Mouse (Mus musculus) midbrain, embryonic 14.5 days (tissue): ENCODE data around the gene Heatr6. TPM values are rescaled to one million over a fixed set of nuclear protein-coding genes. Genes with fewer than 3 reads are reported as not detected.

Experiments
- ATAC-seq: fragments of 200-750 bp; cut with Nextera tagmentation; 2 replicates; pipeline ENCODE4 v1.8.0; 2017; ENCODE audit warnings: moderate number of reproducible peaks, moderate library complexity; ENCODE audit not compliant: low FRiP score, low TSS enrichment
- DNase-seq: peaks from one replicate; pipeline ENCODE4 v3.0.0-alpha.2; 2015
- H3K27ac ChIP-seq: fragments of 300-500 bp; sonication (generic); replicated peaks from 2 replicates; pipeline ENCODE4 v1.5.1; 2014; ENCODE audit warnings: mild to moderate bottlenecking, low read depth, low read length, moderate library complexity
- H3K27me3 ChIP-seq: fragments of 300-500 bp; sonication (generic); 2 replicates; pipeline ENCODE4 v1.6.1; 2014; ENCODE audit warnings: low read length, control low read depth, mixed read lengths; ENCODE audit not compliant: control insufficient read depth, insufficient read depth
- H3K36me3 ChIP-seq: fragments of 300-500 bp; sonication (generic); 2 replicates; pipeline ENCODE4 v1.6.1; 2014; ENCODE audit warnings: low read length, control low read depth; ENCODE audit not compliant: control insufficient read depth, insufficient read depth
- H3K4me1 ChIP-seq: fragments of 300-500 bp; sonication (generic); 2 replicates; pipeline ENCODE4 v1.6.1; 2014; ENCODE audit warnings: mild to moderate bottlenecking, antibody characterized with exemption, low read length, control low read depth; ENCODE audit not compliant: control insufficient read depth, insufficient read depth
- H3K4me2 ChIP-seq: fragments of 300-500 bp; sonication (generic); 2 replicates; pipeline ENCODE4 v1.6.1; 2014; ENCODE audit warnings: mild to moderate bottlenecking, low read length, moderate library complexity
- H3K4me3 ChIP-seq: fragments of 300-500 bp; sonication (generic); replicated peaks from 2 replicates; pipeline ENCODE4 v1.5.1; 2014; ENCODE audit warnings: low read depth, low read length
- H3K9ac ChIP-seq: fragments of 300-500 bp; sonication (generic); replicated peaks from 2 replicates; pipeline ENCODE4 v1.6.1; 2014; ENCODE audit warnings: mild to moderate bottlenecking, low read length, moderate library complexity
- H3K9me3 ChIP-seq: fragments of 300-500 bp; sonication (generic); 2 replicates; pipeline ENCODE4 v1.6.1; 2016; ENCODE audit warnings: low read length, control low read depth, mixed read lengths; ENCODE audit not compliant: control insufficient read depth
- WGBS: fragments of 180-500 bp; shearing (Covaris S2); extraction: QIAGEN DNeasy Blood & Tissue Kit; methylation state at CpG from one replicate; pipeline ENCODE4 v1.1.7; 2014; 5-methylcytosine and 5-hydroxymethylcytosine counted together
- polyA plus RNA-seq: library from polyadenylated mRNA; unstranded; fragments of >200 nt; fragmentation: Nextera tagmentation; extraction: Ambion mirVana; gene quantifications from 2 replicates; pipeline ENCODE4 v1.2.1, GENCODE M21; 2014

Heatr6 gene
- polyA plus RNA-seq, 1 experiment from 2014 or later, result 37.2 TPM

DNA sequence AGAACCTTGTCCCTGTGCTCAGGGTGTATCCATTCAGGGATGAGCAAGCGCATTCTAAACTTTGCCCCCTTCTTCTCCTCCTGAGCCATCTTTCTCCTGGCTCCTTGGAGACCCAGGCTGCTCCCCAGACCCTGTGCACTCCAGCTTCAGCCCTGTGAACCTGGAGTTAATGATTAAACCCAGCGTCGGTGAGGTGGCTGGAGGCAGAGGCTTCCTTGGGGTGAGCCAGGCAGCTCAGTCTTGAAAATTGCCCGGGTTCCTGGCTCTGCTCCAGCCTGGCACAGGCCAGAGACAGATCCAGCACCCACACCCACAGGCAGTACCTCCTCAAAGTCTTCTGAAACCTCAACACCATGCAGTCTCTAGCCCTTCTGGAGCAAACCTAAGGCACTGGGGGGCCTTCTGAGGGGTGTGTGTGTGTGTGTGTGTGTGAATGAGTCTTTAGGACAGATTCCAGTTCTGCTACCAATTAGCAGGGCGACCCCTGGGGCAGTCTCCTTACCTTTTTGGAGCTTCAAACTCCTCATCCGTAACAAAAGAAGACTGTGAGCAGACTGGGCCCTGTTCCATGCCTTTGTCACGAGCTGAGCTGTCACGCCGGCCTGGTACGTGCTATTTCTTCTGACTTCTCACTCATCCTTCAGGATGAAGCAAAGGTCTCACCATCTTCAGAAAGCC lies 66.4 kb downstream of the Heatr6 start:
- no peak for DNase-seq
- ATAC-seq, result no peak
- Histone ChIP-seq H3K4me1 (no peaks in the 10 kb centered on the region), H3K27ac (no peak overlapping the region), H3K4me2 (no peak overlapping the region), H3K4me3 (no peak overlapping the region), H3K27me3 (no peaks in the 10 kb centered on the region), H3K36me3 (no peaks in the 10 kb centered on the region), H3K9me3 (no peaks in the 10 kb centered on the region), H3K9ac (no peak overlapping the region)
- WGBS, result 57% methylated on average over 10 of the region's 10 CpGs

DNA sequence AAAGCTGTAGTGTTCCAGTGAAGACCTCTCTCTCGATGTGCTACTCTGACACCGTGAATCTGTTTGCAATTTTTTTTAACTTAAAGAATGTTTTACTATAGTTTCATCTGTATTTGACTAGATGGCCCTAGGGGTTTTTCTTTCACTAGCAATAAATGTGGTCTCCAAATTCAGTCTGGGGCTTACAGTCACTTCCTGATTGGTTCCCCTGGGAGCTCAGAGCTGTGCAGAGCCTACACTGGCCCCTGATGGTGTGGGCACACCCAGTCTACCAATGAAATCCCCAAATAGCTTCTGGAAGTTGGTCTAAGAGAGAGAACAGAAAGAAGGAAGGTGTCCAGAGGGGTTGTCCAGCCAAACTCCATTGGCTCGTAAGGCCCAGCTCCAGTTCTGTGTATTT lies 72.6 kb downstream of the Heatr6 start:
- H3K27ac ChIP-seq, result no peak overlapping the region
- H3K9me3 ChIP-seq, result no peaks in the 10 kb centered on the region
- no peak for DNase-seq
- no peaks in the 10 kb centered on the region for H3K36me3 ChIP-seq
- no peak overlapping the region for H3K4me3 ChIP-seq
- WGBS, result 93% methylated on average over 3 of the region's 3 CpGs
- no peak for ATAC-seq
- H3K9ac ChIP-seq, result no peak overlapping the region
- no peak overlapping the region for H3K4me2 ChIP-seq
- no peaks in the 10 kb centered on the region for H3K27me3 ChIP-seq
- H3K4me1 ChIP-seq, result no peaks in the 10 kb centered on the region

DNA sequence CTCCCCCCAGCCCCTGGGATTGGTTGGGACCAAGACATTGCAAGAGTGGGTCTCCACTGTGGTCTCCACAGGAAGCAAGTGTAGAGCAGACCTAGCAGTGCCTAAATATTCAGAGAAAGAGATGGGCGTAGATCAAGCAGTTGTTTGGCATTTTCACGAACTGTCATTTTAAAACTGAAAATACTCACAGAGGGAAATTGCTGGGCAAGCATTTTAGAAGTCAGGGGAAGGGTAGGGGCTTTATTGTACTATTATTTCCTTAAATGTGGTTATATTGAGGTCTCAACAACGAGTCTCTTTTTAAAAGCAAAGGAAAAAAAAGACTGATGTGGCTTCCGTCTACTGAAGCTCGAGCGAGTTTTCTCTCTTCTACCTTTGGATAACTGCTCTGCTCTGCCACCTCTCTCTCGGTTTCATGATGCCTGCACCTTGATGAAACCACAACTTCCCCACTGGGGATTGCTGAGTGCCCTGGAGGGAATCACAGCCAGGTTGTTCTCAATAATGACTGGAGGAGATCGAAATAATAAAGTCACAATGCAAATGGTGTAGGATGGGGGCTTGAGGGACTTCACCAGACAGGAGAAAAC lies 75.2 kb downstream of the Heatr6 start:
- DNase-seq, result no peak
- no peak overlapping the region for H3K4me3 ChIP-seq
- no peak overlapping the region for H3K27ac ChIP-seq
- no peaks in the 10 kb centered on the region for H3K4me1 ChIP-seq
- H3K36me3 ChIP-seq, result no peaks in the 10 kb centered on the region
- no peak overlapping the region for H3K4me2 ChIP-seq
- no peaks in the 10 kb centered on the region for H3K27me3 ChIP-seq
- H3K9me3 ChIP-seq, result no peaks in the 10 kb centered on the region
- no peak for ATAC-seq
- no peak overlapping the region for H3K9ac ChIP-seq
- WGBS, result 87% methylated on average over 8 of the region's 8 CpGs

DNA sequence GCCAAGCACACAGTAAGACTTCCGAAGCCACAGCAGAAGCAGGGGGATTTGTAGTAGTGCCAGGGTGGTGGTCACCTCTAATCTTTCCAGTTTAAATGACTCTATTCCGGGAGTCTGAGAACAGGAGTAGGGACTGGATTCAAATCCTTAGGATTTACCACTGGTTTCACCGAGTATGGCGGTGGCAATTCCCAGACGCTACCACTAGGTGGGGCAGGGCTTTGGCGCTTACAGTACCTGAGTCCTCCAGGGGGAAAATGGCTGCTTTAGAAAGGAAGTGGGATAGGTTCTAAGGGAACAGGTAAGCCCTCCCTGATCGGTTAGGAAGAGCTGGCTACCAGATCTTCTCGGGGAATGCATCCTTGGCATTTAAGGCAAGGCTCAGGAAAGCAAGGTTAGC lies 78.9 kb downstream of the Heatr6 start:
- DNase-seq (peak; percentile 55), ATAC-seq (no peak)
- 40% methylated on average over 8 of the region's 8 CpGs for whole genome bisulfite sequencing

More for the DNA sequence above, 78.9 kb downstream of the Heatr6 start:
- Histone ChIP-seq H3K36me3 (no peaks in the 10 kb centered on the region), H3K4me1 (no peaks in the 10 kb centered on the region), H3K9me3 (no peaks in the 10 kb centered on the region), H3K4me3 (no peak overlapping the region), H3K9ac (no peak overlapping the region), H3K27me3 (no peaks in the 10 kb centered on the region), H3K27ac (no peak overlapping the region), H3K4me2 (no peak overlapping the region)

Other genes with a start within 250 kb of the Heatr6 start
- gene Heatr9, start 231.5 kb upstream of the Heatr6 start, polyA plus RNA-seq, result not detected in 2 replicates
- gene Ccl5, start 223.2 kb upstream of the Heatr6 start, polyA plus RNA-seq, result 1.6 TPM in 1 of 2 replicates, not detected in the other
- 0.27 and 6.9 TPM in 2 replicates for gene Ccl9, start 175.1 kb upstream of the Heatr6 start, polyA plus RNA-seq
- 1.1 and 2.8 TPM in 2 replicates for gene Ccl6, start 160.6 kb upstream of the Heatr6 start, polyA plus RNA-seq
- not detected in 2 replicates for gene Rpl9-ps1, start 108.1 kb upstream of the Heatr6 start, polyA plus RNA-seq
- 1.00 and 2.4 TPM in 2 replicates for gene Ccl3, start 104.3 kb upstream of the Heatr6 start, polyA plus RNA-seq
- 3.5 TPM in 1 of 2 replicates, not detected in the other for gene Ccl4, start 91.1 kb upstream of the Heatr6 start, polyA plus RNA-seq
- gene Wfdc17, start 49.7 kb upstream of the Heatr6 start, polyA plus RNA-seq, result 1.5 TPM in 1 of 2 replicates, not detected in the other
- gene Wfdc18, start 44.7 kb upstream of the Heatr6 start, polyA plus RNA-seq, result not detected in 2 replicates
- gene Wfdc21, start 6.8 kb upstream of the Heatr6 start, polyA plus RNA-seq, result not detected in 2 replicates
- 0.12 TPM in 2 replicates for gene Hnf1b, start 96.4 kb downstream of the Heatr6 start, polyA plus RNA-seq
- gene Ddx52, start 188.4 kb downstream of the Heatr6 start, polyA plus RNA-seq, result 22.5 and 28.8 TPM in 2 replicates
- 25.8 and 34.2 TPM in 2 replicates for gene Synrg, start 210.7 kb downstream of the Heatr6 start, polyA plus RNA-seq